9 mouse cellular contexts compared by ENCODE assay signal in genomic region chr5:143254487-143255130, GRCm38 (mm10). TPM values are rescaled to one million over a fixed set of nuclear protein-coding genes. Genes with fewer than 3 reads are reported as not detected.
DNase-seq lines count a peak whose midpoint lies in the region; ATAC-seq lines count a peak whose summit lies in the region.
"Had no signal": no experiment of that assay in that cellular context is flagged by ENCODE, and none has a peak within 500 bp of the region (broad histone marks: within the 10 kb centered on the region; RNA-seq: fewer than 3 reads in every experiment).

No protein-coding gene starts in this region.

- no peak for DNase-seq in heart, adult 11 months
- peak; percentile 35 for DNase-seq in ES-CJ7 (ENCODE audit: low read depth, low spot score)
- peak; percentile 58 for DNase-seq in embryonic facial prominence, embryonic 10.5 days (ENCODE audit: low spot score)
- DNase-seq in limb, embryonic 11.5 days (ENCODE audit: low spot score): peak; percentile 57
- no peak for DNase-seq in layer of hippocampus, adult 18-20 months (ENCODE audit: low spot score in 2 of 2)
- no peak for DNase-seq in gastrocnemius, postnatal 36 days

- H3K9ac ChIP-seq in heart, embryonic 13.5 days: 0 out of 2 replicates have a peak overlapping the region, but pooled peaks have one; percentile 24
- H3K9ac ChIP-seq in limb, embryonic 11.5 days (ENCODE audit: low read length): no peak overlapping the region

- H3K4me3 ChIP-seq in heart, embryonic 13.5 days: peak overlapping the region; percentile 54
- H3K4me3 ChIP-seq in embryonic facial prominence, embryonic 10.5 days: peak overlapping the region; percentile 57
- H3K4me3 ChIP-seq in limb, embryonic 11.5 days (ENCODE audit: low read depth, low read length): peak overlapping the region; percentile 29; the same call in 1 of the 2 replicates

- intact Hi-C loops in gastrocnemius, postnatal 36 days (cut with DNase I): no loop called here

- H3K27me3 ChIP-seq in heart, embryonic 13.5 days (replicated peaks): peaks cover 97% of the 10 kb centered on the region
- peaks cover 97% of the 10 kb centered on the region for H3K27me3 ChIP-seq in embryonic facial prominence, embryonic 10.5 days (replicated peaks; ENCODE audit: low read depth, poor library complexity, severe bottlenecking)
- peaks cover 66% of the 10 kb centered on the region for H3K27me3 ChIP-seq in limb, embryonic 11.5 days (ENCODE audit: control insufficient read depth, insufficient read depth, low read length)

- H3K4me2 ChIP-seq in heart, embryonic 13.5 days: peak overlapping the region; percentile 78
- peak overlapping the region; percentile 79 for H3K4me2 ChIP-seq in limb, embryonic 11.5 days (ENCODE audit: low read depth, severe bottlenecking)

- no peak for ATAC-seq in heart, embryonic 13.5 days (ENCODE audit: extremely low read depth, insufficient number of reproducible peaks, low FRiP score, low TSS enrichment)
- no peak for ATAC-seq in limb, embryonic 11.5 days (ENCODE audit: insufficient number of reproducible peaks, low FRiP score, low TSS enrichment, low read depth)
- no peak for ATAC-seq in erythroid progenitor cell, adult 5-6 weeks (replicated peaks; ENCODE audit: low FRiP score, poor library complexity, severe bottlenecking)

- no peaks in the 10 kb centered on the region for H3K9me3 ChIP-seq in heart, embryonic 13.5 days
- H3K9me3 ChIP-seq in embryonic facial prominence, embryonic 10.5 days: no peaks in the 10 kb centered on the region
- 0 out of 2 replicates have a peak, but pooled peaks cover 2% of the 10 kb centered on the region for H3K9me3 ChIP-seq in limb, embryonic 11.5 days (ENCODE audit: control insufficient read depth, low read length)

- H3K4me1 ChIP-seq in heart, embryonic 13.5 days: peaks cover 24% of the 10 kb centered on the region
- H3K4me1 ChIP-seq in embryonic facial prominence, embryonic 10.5 days: peaks cover 29% of the 10 kb centered on the region
- H3K4me1 ChIP-seq in limb, embryonic 11.5 days (ENCODE audit: control insufficient read depth, insufficient read depth, low read length): peaks cover 17% of the 10 kb centered on the region

- no peak overlapping the region for H3K27ac ChIP-seq in heart, embryonic 13.5 days (replicated peaks)
- no peak overlapping the region; the same call in 1 of the 2 replicates for H3K27ac ChIP-seq in embryonic facial prominence, embryonic 10.5 days (replicated peaks)
- no peak overlapping the region for H3K27ac ChIP-seq in limb, embryonic 11.5 days (replicated peaks; ENCODE audit: low read depth, low read length)

- WGBS in heart, embryonic 13.5 days: 10% methylated on average over 66 of the region's 66 CpGs
- WGBS in embryonic facial prominence, embryonic 10.5 days: 5% methylated on average over 66 of the region's 66 CpGs
- 4% methylated on average over 66 of the region's 66 CpGs for WGBS in limb, embryonic 11.5 days

- H3K36me3 ChIP-seq in heart, embryonic 13.5 days: peaks cover 57% of the 10 kb centered on the region
- H3K36me3 ChIP-seq in embryonic facial prominence, embryonic 10.5 days (replicated peaks): peaks cover 69% of the 10 kb centered on the region
- H3K36me3 ChIP-seq in limb, embryonic 11.5 days (ENCODE audit: control insufficient read depth, insufficient read depth, low read length): no peaks in the 10 kb centered on the region

RNA-seq across cellular contexts. Expression of gene Zfp316, which starts 15.2 kb away (rescaled TPM):
- polyA plus RNA-seq in heart, embryonic 13.5 days (2015; fragmentation: Nextera tagmentation; extraction: Ambion mirVana): 1.5 and 1.8 TPM in 2 replicates
- polyA plus RNA-seq in embryonic facial prominence, embryonic 10.5 days (2016; fragmentation: Nextera tagmentation; extraction: Ambion mirVana): 3.1 and 3.5 TPM in 2 replicates
- 2.0 and 3.4 TPM in 2 replicates for polyA plus RNA-seq in limb, embryonic 11.5 days (2014; fragmentation: Nextera tagmentation; extraction: Ambion mirVana)
- 10 to 100 TPM; 23.7 to 24.7 TPM for total RNA-seq in layer of hippocampus, adult 18-20 months (2021)
- 0.36 TPM in 1 of 2 replicates, not detected in the other for total RNA-seq in erythroid progenitor cell, adult 5-6 weeks (2015; ENCODE audit: low replicate concordance)
- total RNA-seq in erythroid progenitor cell, adult 5-6 weeks (2017; ENCODE audit: low replicate concordance): 0.64 and 0.76 TPM in 2 replicates
- 1 to 10 TPM; 2.2 to 3.2 TPM for total RNA-seq in gastrocnemius, postnatal 36 days (2021)

RNA-seq across cellular contexts. Expression of gene Zfp12, which starts 19.6 kb away (rescaled TPM):
- 7.0 and 7.9 TPM in 2 replicates for polyA plus RNA-seq in heart, embryonic 13.5 days (2015; fragmentation: Nextera tagmentation; extraction: Ambion mirVana)
- 21.7 and 22.7 TPM in 2 replicates for polyA plus RNA-seq in embryonic facial prominence, embryonic 10.5 days (2016; fragmentation: Nextera tagmentation; extraction: Ambion mirVana)
- polyA plus RNA-seq in limb, embryonic 11.5 days (2014; fragmentation: Nextera tagmentation; extraction: Ambion mirVana): 20.8 and 23.3 TPM in 2 replicates
- 10 to 100 TPM; 31.6 to 36.7 TPM for total RNA-seq in layer of hippocampus, adult 18-20 months (2021)
- 0.36 TPM in 1 of 2 replicates, not detected in the other for total RNA-seq in erythroid progenitor cell, adult 5-6 weeks (2015; ENCODE audit: low replicate concordance)
- 0.68 and 1.7 TPM in 2 replicates for total RNA-seq in erythroid progenitor cell, adult 5-6 weeks (2017; ENCODE audit: low replicate concordance)
- 1 to 10 TPM; 5.8 to 7.6 TPM for total RNA-seq in gastrocnemius, postnatal 36 days (2021)

RNA-seq across cellular contexts. Expression of gene Spdye4a, which starts 27.9 kb away (rescaled TPM):
- not detected in 2 replicates for polyA plus RNA-seq in heart, embryonic 13.5 days (2015; fragmentation: Nextera tagmentation; extraction: Ambion mirVana)
- polyA plus RNA-seq in embryonic facial prominence, embryonic 10.5 days (2016; fragmentation: Nextera tagmentation; extraction: Ambion mirVana): not detected in 2 replicates
- polyA plus RNA-seq in limb, embryonic 11.5 days (2014; fragmentation: Nextera tagmentation; extraction: Ambion mirVana): not detected in 2 replicates
- not detected for total RNA-seq in layer of hippocampus, adult 18-20 months (2021)
- not detected in 2 replicates for total RNA-seq in erythroid progenitor cell, adult 5-6 weeks (2015; ENCODE audit: low replicate concordance)
- not detected in 2 replicates for total RNA-seq in erythroid progenitor cell, adult 5-6 weeks (2017; ENCODE audit: low replicate concordance)
- total RNA-seq in gastrocnemius, postnatal 36 days (2021): not detected
- polyA plus RNA-seq: gonadal fat pad, adult 2 months had no signal

RNA-seq across cellular contexts. Expression of gene Zfp853, which starts 38.8 kb away (rescaled TPM):
- 0.05 TPM in 1 of 2 replicates, not detected in the other for polyA plus RNA-seq in heart, embryonic 13.5 days (2015; fragmentation: Nextera tagmentation; extraction: Ambion mirVana)
- polyA plus RNA-seq in embryonic facial prominence, embryonic 10.5 days (2016; fragmentation: Nextera tagmentation; extraction: Ambion mirVana): not detected in 2 replicates
- 0.08 TPM in 1 of 2 replicates, not detected in the other for polyA plus RNA-seq in limb, embryonic 11.5 days (2014; fragmentation: Nextera tagmentation; extraction: Ambion mirVana)
- total RNA-seq in layer of hippocampus, adult 18-20 months (2021): 1 to 10 TPM; 4.1 to 4.2 TPM
- not detected in 2 replicates for total RNA-seq in erythroid progenitor cell, adult 5-6 weeks (2015; ENCODE audit: low replicate concordance)
- total RNA-seq in erythroid progenitor cell, adult 5-6 weeks (2017; ENCODE audit: low replicate concordance): not detected in 2 replicates
- under 1 TPM; 0.08 to 0.12 TPM for total RNA-seq in gastrocnemius, postnatal 36 days (2021)

Comparison
In these comparisons a context has a peak if more than half of its experiments do, and no peak if none do; other contexts are left out.
1. DNase-seq: peak in ES-CJ7 (single experiment), embryonic facial prominence, embryonic 10.5 days (single experiment) and limb, embryonic 11.5 days (single experiment); none in heart, adult 11 months (single experiment), layer of hippocampus, adult 18-20 months (0 of 2) and gastrocnemius, postnatal 36 days (0 of 2).
2. RNA of gene Zfp316, which starts 15.2 kb away (total RNA-seq): 23.7 to 24.7 TPM in layer of hippocampus, adult 18-20 months; 2.2 to 3.2 TPM in gastrocnemius, postnatal 36 days and 0.36 to 0.76 TPM in erythroid progenitor cell, adult 5-6 weeks; every median in the first group is over 4 times any median in the second.
3. Peak in every context shown above with its lines, with median percentiles within 50 percentile points of each other: H3K4me3 ChIP-seq.